Mouse (Mus musculus): Measurements from ENCODE around the gene Rap1a.

Gene Rap1a

DNA sequence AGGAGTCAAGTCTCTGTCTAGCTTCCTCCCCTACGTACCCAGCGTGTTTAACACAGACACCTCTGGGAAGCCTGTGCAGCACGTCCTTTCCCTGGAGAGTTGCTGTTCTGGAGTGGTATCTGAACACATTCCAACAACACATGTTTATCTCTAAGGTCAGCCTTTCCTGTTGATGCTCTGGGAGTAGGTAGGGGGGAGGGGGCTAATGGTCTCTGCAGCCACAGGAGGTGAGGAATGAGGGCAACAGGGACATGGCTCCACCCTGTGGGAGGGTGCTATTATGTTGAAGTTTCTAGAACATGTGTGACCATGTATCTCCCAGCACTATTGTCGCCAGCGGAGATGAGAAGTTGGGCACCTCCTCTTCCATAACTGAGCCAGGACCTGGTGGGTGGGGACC, 99.7 kb downstream of the Rap1a start:
- TF ChIP-seq GATA4 (IDR thresholded peaks at IDR 0.05; ENCODE audit: insufficient replicate concordance, low read length), result no peak

DNA sequence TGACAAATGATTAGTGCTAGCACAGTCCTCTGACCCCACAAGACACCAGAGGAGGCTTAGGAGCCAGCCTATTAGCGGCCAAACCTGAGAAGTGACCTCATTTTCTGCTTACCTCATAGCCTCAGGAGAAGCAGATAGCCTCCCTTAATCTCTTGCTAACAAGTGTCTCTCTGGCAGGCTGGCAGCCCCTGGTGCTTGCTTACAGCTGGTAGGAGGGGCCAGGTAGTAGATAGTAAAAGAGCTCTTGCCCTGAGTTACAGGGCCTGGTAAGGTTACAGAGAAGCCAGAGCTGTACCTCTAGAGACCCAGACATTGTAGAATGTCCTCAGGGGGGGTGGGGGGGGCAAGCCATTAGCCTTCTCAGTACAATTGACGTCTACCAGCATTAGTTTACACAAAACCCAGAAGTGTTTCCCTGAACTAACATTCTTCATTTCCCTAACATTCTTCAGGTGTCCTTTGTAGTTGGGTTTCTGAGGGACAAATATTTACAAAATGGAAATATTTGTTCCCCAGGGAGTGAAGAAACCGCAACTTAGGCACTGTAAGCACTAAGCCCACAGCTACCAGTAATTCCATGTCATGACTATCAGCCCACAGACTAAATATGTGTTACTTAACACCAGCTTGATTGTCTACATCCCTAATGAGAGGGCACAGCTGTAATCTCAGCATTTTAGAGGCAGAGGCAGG, 101.7 kb downstream of the Rap1a start:
- no peak for TF ChIP-seq GATA4 (IDR thresholded peaks at IDR 0.05; ENCODE audit: insufficient replicate concordance, low read length)

DNA sequence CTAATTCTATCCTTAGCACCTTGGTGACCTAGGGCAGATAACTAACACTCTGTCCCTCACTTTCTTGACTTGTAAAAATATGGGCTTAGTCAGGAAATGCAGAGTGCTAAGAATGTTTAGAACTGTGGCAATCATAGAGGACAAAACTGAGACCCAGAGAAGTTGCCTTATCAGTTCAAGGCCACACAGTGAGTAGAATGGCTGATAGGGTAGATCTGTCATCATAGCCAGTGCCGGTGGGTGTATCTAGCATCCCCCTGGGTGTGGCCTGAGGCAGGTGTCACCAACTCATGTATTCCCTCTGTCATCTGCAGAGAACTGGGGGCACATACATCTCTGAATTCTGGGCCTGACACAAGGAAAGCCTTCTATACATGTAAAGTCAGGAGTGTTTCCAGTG, 102.8 kb downstream of the Rap1a start:
- TF ChIP-seq GATA4 (IDR thresholded peaks at IDR 0.05; ENCODE audit: insufficient replicate concordance, low read length), result no peak

DNA sequence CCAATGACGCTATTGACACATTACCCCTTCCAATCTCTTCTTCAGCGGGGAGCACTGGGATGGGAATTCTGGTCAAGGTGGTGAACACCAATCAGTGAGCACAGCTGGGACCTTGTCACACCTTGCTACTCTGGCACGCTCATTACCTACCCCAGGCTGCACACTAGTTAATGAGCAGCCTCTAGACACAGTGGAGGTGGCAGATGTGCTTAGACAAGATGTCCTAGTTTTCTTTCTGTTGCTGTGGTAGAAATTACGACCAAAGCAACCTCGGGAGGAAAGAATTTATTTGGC, 104.0 kb downstream of the Rap1a start:
- TF ChIP-seq GATA4 (IDR thresholded peaks at IDR 0.05; ENCODE audit: insufficient replicate concordance, low read length), result no peak

DNA sequence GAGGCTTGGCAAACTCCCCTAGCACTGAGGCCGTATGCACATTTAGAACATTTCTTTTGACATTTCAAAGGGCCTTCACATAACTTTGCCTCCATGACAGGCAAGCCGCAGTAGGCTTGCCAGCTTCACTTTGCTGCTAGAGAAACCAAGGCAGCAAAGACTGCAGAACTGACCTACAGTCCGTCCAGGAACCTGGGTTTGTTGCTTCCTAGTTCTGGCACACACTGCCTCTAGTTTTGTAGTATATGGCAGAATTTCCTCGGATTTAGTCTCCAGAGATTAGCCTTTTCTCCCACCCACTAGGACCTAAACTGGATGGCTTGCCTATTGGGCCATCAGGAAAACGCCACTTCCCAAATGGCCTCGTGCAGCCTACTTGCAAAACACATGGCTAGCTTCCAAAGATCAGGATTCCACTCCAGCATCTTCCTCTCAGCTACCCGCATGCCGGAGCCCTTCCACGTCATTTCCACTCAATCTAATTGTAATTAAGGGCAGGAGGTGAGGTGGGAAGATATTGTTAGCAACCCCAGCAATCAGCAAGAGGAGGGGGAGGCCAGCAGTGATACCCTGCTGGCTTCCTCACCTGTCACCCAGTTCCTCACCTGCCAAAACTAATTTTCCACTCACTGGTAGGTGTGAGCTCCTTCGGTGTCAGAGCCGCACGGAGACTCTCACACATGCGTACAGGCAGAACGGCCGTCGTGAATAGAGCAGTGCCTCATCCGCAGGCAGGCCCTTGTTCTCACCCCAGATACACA, 104.6 kb downstream of the Rap1a start:
- TF ChIP-seq GATA4 (IDR thresholded peaks at IDR 0.05; ENCODE audit: insufficient replicate concordance, low read length), result no peak

DNA sequence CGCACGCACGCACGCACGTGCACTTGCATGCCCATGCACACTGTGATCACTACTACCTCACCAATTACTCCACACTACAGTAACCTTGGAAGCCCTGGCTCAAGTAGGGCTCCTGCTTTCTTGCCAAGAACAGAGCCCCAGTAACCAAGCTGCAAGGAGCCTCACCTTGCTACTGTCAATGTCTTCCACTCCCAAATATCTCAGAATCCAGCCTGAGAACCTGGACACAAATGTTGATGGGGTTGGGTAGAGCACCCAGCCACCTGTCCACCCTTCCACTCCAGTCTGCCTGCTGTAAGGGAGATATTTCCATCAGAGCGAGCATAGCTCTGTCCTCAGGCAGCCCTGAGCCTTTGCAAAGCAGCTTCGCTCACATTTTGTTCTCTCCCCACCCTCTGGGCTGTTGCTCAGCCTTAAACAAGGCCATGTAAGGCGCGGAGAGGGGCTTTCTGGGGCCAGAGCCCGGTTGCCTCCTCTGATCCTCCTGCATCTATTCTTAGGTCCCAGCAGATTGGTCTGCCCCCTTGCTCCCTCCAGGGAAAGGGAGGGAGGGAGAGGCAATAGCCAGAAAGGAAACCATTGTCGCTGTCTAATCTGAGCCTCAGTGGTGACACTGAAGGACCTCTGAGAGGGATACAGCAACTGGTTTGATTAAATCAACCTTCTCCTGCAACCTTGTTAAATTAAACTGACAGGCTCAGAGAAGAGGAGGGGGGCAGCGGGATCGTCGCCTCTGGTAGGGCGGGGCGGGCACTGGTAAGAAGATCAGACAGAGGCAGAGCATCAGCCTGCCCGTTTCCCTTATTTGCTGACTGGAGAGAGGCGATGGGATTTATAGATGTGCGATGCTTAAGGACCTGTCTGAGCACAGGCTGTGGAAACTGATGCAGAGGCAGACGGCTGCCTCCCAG, 105.4 kb downstream of the Rap1a start:
- no peak for TF ChIP-seq GATA4 (IDR thresholded peaks at IDR 0.05; ENCODE audit: insufficient replicate concordance, low read length)

DNA sequence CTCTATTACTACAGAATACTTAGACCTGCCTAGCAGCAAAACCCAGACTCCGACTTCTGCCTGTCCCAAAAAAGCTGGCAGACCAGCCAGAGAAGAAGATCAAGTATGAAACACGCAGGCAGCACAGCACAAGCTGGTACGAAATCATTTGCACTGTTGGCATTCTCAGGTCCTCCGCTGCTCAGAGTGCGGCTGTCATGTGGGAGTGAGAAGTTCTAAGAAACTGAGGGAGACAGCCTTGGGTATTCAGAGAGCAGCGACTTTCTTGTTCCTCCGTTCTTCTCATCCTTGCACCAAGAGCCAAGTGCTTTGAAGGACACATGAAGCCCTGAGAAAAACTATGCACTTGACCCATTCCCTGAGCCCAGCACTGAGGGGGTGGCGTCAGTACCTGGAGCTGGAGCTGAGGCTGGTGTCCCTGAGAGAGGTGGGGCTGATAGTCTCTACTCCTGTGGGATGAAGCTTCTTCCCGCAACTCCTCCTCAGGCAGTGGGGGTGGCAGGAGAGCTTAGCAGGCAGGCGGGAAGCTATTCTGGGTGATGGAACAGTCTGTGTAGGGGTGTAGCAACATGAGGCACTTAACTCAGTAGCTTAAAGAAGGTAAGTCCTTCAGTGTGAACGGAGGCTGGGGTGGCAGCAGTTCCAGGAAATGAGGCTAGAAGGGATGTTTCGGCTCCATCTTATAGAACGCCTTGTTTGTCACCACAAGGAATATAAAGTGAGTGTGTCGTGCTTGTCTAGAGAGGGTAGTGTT, 107.6 kb downstream of the Rap1a start:
- no peak for TF ChIP-seq GATA4 (IDR thresholded peaks at IDR 0.05; ENCODE audit: insufficient replicate concordance, low read length)

DNA sequence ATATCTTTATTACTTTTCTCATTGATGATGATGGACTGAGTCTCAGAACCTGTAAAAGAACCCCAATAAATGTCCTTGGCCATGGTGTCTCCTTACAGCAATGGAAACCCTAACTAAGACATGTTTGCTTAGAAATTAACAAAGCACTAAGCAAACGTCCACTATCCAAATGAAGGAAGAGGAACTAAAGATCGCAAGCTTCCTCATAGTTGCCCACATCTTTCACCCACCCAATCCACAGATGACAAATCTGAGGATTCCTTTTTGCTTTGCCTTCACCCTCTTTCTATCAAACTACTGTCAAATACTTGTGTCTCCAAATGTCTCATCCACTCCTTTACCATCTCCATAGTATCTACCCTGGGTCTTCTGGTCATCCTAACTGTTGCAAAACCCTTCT, 112.6 kb downstream of the Rap1a start:
- no peak for TF ChIP-seq GATA4 (IDR thresholded peaks at IDR 0.05; ENCODE audit: insufficient replicate concordance, low read length)

DNA sequence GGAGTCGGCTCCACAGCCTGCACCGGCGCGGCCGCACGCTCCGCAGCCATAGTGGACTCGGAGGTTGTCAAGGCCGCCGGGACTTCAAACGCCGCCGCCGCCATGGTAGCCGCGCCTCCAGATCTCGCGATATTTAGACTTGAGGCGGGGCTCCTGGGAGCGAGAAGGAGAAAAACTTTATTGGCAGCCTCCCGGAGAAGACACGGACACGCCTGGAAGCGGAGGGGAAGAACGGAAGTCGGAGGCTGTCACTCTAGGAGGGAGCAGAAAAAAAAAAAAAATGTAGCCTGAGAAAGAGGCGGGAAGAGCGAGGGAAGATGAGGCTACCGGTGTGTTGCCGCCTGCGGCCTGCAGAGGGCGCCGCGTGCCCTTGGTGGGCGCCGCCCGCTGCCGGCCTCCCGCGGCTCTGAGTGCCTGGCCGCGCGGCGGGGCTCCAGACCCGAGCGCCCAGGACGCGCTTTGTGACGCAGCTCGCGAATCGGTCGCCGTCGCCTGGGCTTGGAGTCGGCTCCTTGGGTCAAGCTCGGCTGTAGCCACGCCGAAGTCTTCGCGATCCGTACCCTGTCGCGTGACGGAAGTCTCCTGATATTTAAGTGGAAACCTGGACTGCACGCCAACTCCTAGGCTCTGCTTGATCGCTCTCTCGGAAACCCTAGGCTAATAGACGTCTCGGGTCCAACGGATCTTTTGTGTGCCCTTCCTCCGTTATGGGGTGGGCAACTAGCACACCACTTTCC, 113.6 kb downstream of the Rap1a start, which contains the start of gene Ddx20:
TSS of gene Ddx20 (minus strand) at position 251 of the 737 bp plus-strand sequence.
- no peak for TF ChIP-seq GATA4 (IDR thresholded peaks at IDR 0.05; ENCODE audit: insufficient replicate concordance, low read length)

DNA sequence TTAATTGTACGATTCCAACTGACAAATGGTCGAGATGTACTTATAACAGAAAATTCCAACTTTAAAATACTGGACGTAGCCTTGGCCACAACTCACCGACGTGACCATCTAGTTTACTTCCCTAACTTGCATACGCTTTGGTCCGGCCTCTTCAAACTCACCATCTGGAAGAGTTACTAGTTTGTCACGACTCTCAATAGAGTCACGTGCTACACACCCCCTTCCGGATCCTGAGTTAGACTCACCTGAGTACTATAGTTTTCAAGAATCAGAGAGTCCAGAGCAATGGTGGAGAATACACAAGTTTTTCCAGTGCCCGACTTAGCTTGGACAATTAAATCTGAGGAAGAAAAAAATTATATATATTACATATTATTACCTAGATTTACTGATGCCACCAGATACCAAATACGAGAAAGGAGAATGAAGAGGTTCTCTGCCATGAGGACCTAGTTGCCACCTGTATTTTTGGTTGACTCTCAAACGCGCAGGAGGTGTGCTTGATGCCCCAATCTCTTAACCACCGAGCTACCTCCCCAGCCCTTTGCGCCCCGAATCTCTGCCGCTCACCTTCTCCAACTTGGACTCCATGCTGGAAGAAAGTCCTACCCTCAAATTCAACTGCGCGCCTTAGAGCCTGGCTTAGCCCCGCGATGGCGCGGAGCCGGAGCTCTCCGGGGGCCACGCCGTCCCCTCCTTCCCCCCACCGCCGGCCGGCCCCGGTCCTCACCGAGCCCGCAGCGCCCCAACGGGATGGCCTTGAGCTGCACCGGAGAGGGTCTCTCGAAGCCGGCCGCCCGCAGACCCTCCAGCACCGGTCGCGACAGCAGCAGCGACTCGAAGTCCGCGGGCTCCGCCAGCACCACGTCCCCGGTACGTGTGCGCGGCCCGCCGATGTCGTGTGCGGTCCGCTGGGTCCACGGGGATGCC, 114.5 kb downstream of the Rap1a start:
- no peak for TF ChIP-seq GATA4 (IDR thresholded peaks at IDR 0.05; ENCODE audit: insufficient replicate concordance, low read length)

DNA sequence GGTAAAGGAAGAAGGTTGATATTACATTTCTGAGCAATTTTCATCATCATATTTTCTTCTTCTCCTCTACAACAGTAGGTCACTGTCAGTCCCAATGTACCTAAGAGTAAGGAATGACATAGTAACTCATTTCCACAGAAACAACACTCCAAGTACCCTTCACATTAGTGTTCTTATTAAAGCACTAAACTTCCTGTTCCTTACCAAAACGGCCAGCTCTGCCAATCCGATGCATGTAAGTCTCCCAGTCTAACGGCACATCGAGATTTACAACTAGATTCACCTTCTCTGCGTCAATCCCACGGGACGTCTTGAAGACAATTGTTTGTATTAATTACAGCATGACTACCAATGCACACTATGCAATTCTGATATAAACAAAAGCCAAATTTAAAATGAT, 120.8 kb downstream of the Rap1a start:
- no peak for TF ChIP-seq GATA4 (IDR thresholded peaks at IDR 0.05; ENCODE audit: insufficient replicate concordance, low read length)
